Mouse (Mus musculus) megakaryocyte, embryonic 14.5 days (primary cell): ENCODE data around the gene Snx18. TPM values are rescaled to one million over a fixed set of nuclear protein-coding genes. Genes with fewer than 3 reads are reported as not detected.

Experiments used
- H3K27me3 ChIP-seq: replicated peaks from 2 replicates; pipeline ENCODE3; 2012; ENCODE audit warnings: inconsistent platforms
- H3K36me3 ChIP-seq: replicated peaks from 2 replicates; pipeline ENCODE3; 2012; ENCODE audit warnings: low read length, inconsistent platforms, mixed read lengths
- H3K4me1 ChIP-seq: 2 replicates; pipeline ENCODE4 v1.6.1; 2012; ENCODE audit warnings: inconsistent platforms
- H3K4me3 ChIP-seq: replicated peaks from 2 replicates; pipeline ENCODE3; 2012; ENCODE audit warnings: moderate library complexity, mild to moderate bottlenecking, inconsistent platforms
- H3K9me3 ChIP-seq: 2 replicates; pipeline ENCODE4 v1.6.1; 2012; ENCODE audit warnings: inconsistent platforms
- FLI1 ChIP-seq: IDR thresholded peaks from 2 replicates; pipeline ENCODE4 v1.6.1; 2012; ENCODE audit warnings: low read length, inconsistent platforms, mixed read lengths
- GATA1 ChIP-seq: IDR thresholded peaks from 3 replicates; pipeline ENCODE4 v1.6.1; 2012; ENCODE audit warnings: mixed read lengths, low read length, inconsistent platforms, borderline replicate concordance
- polyA plus RNA-seq: library from polyadenylated mRNA; stranded (reverse); fragments of >175 nt; gene quantifications from 2 replicates; pipeline ENCODE4 v1.2.3, GENCODE M21; 2012; ENCODE audit warnings: low replicate concordance; ENCODE audit not compliant: insufficient read depth

Gene Snx18
- 2.1 and 4.9 TPM in 2 replicates for polyA plus RNA-seq

- H3K4me3 ChIP-seq, result peak within 1 kb of the TSS; percentile 93
- TF ChIP-seq GATA1 (no peak), FLI1 (no peak)
- peaks cover 39% of the 10 kb centered on the region for H3K4me1 ChIP-seq
- peaks cover 9% of the 10 kb centered on the region for H3K27me3 ChIP-seq
- peaks cover 14% of the 10 kb centered on the region for H3K9me3 ChIP-seq
- H3K36me3 ChIP-seq, result peaks cover 39% of the 10 kb centered on the region
These were observed at the start of gene Snx18 for GRCm38 (mm10) chr13:113617891-113618823. Gene Snx18 (minus strand): TSS chr13:113618564.

GRCm38 (mm10) chr13:113663883-113664282, 45.5 kb upstream of the Snx18 start:
- H3K4me1 ChIP-seq, result no peaks in the 10 kb centered on the region
- no peaks in the 10 kb centered on the region for H3K36me3 ChIP-seq
- peaks cover 7% of the 10 kb centered on the region; the same call in 1 of the 2 replicates for H3K9me3 ChIP-seq
- peaks cover 6% of the 10 kb centered on the region for H3K27me3 ChIP-seq
- no peak overlapping the region for H3K4me3 ChIP-seq
- TF ChIP-seq FLI1 (no peak), GATA1 (no peak)

GRCm38 (mm10) chr13:113663151-113663779, 44.9 kb upstream of the Snx18 start, which contains the start of gene Hspb3:
Gene Hspb3 (minus strand): TSS chr13:113663676.
- no peaks in the 10 kb centered on the region for H3K4me1 ChIP-seq
- TF ChIP-seq GATA1 (no peak), FLI1 (no peak)
- H3K9me3 ChIP-seq, result peaks cover 7% of the 10 kb centered on the region; the same call in 1 of the 2 replicates
- H3K27me3 ChIP-seq, result peaks cover 2% of the 10 kb centered on the region
- H3K4me3 ChIP-seq, result no peak within 1 kb of the TSS
- H3K36me3 ChIP-seq, result no peaks in the 10 kb centered on the region

- Histone ChIP-seq H3K9me3 (peaks cover 9% of the 10 kb centered on the region; the same call in 1 of the 2 replicates), H3K4me1 (no peaks in the 10 kb centered on the region), H3K27me3 (peaks cover 2% of the 10 kb centered on the region), H3K36me3 (no peaks in the 10 kb centered on the region), H3K4me3 (no peak overlapping the region)
- TF ChIP-seq FLI1 (no peak), GATA1 (no peak)
These were observed 43.5 kb upstream of the Snx18 start for GRCm38 (mm10) chr13:113661826-113662271.

DNA sequence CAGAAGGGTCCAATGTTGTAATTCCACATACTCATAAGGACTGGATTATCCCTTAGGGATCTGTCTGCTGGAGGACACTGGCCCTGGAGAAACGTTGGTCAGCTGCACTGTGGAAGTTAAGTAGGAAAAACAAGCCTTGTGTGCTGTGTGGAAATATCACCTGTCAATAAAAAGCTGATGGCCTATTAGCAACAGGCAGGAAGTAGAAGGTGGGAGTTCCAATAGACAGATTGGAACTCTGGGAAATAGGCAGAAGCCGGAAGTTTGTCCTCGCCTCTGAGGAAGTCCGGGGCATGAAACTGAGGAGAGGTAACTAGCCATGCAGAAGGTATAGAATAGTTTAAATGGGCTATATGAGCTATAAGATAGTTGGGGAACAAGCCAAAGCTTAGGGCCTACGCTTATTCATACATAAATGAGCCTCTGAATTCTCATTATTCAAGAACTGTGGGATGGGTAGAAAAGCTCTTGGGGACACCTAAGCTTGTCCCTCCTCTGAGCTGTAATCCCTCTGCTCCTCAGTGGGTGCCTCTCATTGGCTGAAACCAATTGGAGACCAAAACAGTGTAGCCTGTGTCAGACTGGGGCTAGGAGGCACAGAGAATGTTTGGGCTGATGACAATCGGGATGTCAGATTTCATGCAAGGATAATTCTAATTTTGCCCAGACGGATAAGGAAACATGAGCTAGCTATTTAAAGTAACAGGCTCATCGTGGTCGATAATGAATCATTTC, 42.4 kb upstream of the Snx18 start:
- H3K4me1 ChIP-seq, result no peaks in the 10 kb centered on the region
- peaks cover 13% of the 10 kb centered on the region for H3K9me3 ChIP-seq
- no peak overlapping the region for H3K4me3 ChIP-seq
- H3K27me3 ChIP-seq, result peaks cover 2% of the 10 kb centered on the region
- H3K36me3 ChIP-seq, result no peaks in the 10 kb centered on the region
- TF ChIP-seq FLI1 (no peak), GATA1 (no peak)

GRCm38 (mm10) chr13:113657204-113657603, 38.8 kb upstream of the Snx18 start:
- H3K4me1 ChIP-seq, result no peaks in the 10 kb centered on the region
- peaks cover 15% of the 10 kb centered on the region for H3K9me3 ChIP-seq
- H3K36me3 ChIP-seq, result no peaks in the 10 kb centered on the region
- H3K27me3 ChIP-seq, result peaks cover 2% of the 10 kb centered on the region
- no peak overlapping the region for H3K4me3 ChIP-seq
- TF ChIP-seq GATA1 (no peak), FLI1 (no peak)

DNA sequence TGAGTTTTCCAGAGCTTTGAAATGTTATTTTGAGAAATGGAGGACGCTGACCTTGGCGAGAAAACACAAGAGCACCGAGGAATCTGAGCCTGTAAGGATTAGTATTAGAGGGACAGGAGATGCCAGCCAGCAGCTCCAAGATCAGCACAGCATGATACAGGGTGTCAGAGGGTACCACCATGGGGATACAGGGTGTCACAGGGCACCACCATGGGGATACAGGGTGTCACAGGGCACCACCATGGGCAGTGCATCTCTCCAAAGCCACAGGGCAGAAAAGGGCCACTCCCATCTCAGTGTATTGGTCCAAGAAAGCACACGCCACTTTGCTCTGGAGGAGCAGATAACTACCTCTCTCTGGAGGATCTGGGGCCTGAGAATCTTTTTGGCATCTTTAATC, 38.3 kb upstream of the Snx18 start:
- Histone ChIP-seq H3K36me3 (no peaks in the 10 kb centered on the region), H3K9me3 (peaks cover 15% of the 10 kb centered on the region), H3K4me1 (no peaks in the 10 kb centered on the region), H3K4me3 (no peak overlapping the region), H3K27me3 (no peaks in the 10 kb centered on the region)
- TF ChIP-seq GATA1, result no peak
- TF ChIP-seq FLI1, result no peak

DNA sequence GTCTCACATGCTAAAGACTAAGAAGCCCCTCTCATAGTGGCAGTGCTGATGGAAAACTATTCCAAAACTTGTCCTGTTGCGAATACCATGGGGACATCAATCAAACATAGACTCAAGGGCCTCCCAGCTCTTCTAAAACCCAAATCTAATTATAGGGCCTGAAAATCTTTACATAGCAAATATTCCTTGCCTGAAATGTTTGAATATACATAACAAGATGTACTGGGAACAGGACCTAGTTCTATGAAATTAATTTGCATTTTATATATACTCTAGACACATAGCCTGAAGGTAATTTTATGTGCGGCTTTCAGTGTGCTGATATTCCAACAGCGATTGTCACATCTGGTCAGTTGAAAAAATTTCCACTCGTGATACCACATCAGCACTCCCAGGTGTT, 37.1 kb upstream of the Snx18 start:
- Histone ChIP-seq H3K4me3 (no peak overlapping the region), H3K36me3 (no peaks in the 10 kb centered on the region), H3K27me3 (no peaks in the 10 kb centered on the region), H3K4me1 (no peaks in the 10 kb centered on the region), H3K9me3 (peaks cover 15% of the 10 kb centered on the region)
- TF ChIP-seq FLI1, result no peak
- no peak for TF ChIP-seq GATA1

GRCm38 (mm10) chr13:113640944-113641597, 22.7 kb upstream of the Snx18 start:
- H3K36me3 ChIP-seq, result no peaks in the 10 kb centered on the region
- peaks cover 5% of the 10 kb centered on the region for H3K4me1 ChIP-seq
- TF ChIP-seq FLI1, result no peak
- no peak for TF ChIP-seq GATA1
- no peak overlapping the region for H3K4me3 ChIP-seq
- H3K9me3 ChIP-seq, result no peaks in the 10 kb centered on the region
- H3K27me3 ChIP-seq, result no peaks in the 10 kb centered on the region
